Mouse (Mus musculus) liver, embryonic 13.5 days (tissue): ENCODE measurements around the gene Opa1. TPM values are rescaled to one million over a fixed set of nuclear protein-coding genes. Genes with fewer than 3 reads are reported as not detected.

Experiments
- ATAC-seq: fragments of 200-750 bp; cut with Nextera tagmentation; 2 replicates; pipeline ENCODE4 v1.8.0; 2017; ENCODE audit warnings: low read depth, mild to moderate bottlenecking, moderate number of reproducible peaks, moderate library complexity
- DNase-seq: peaks from one replicate; pipeline ENCODE4 v3.0.0; 2022
- H3K27ac ChIP-seq: fragments of 300-500 bp; sonication (generic); 2 replicates; pipeline ENCODE4 v1.5.1; 2015; ENCODE audit warnings: moderate library complexity, mild to moderate bottlenecking, inconsistent platforms
- H3K27me3 ChIP-seq: fragments of 300-500 bp; sonication (generic); 2 replicates; pipeline ENCODE4 v1.6.1; 2015; ENCODE audit warnings: mild to moderate bottlenecking, inconsistent platforms
- H3K36me3 ChIP-seq: fragments of 300-500 bp; sonication (generic); 2 replicates; pipeline ENCODE4 v1.6.1; 2015; ENCODE audit warnings: mild to moderate bottlenecking, inconsistent platforms
- H3K4me1 ChIP-seq: fragments of 300-500 bp; sonication (generic); replicated peaks from 2 replicates; pipeline ENCODE4 v1.6.1; 2015; ENCODE audit warnings: inconsistent platforms
- H3K4me2 ChIP-seq: fragments of 300-500 bp; sonication (generic); 2 replicates; pipeline ENCODE4 v1.6.1; 2015; ENCODE audit warnings: inconsistent platforms, mild to moderate bottlenecking, moderate library complexity
- H3K4me3 ChIP-seq: fragments of 300-500 bp; sonication (generic); replicated peaks from 2 replicates; pipeline ENCODE4 v1.5.1; 2015; ENCODE audit warnings: mild to moderate bottlenecking, inconsistent platforms
- H3K9ac ChIP-seq: fragments of 300-500 bp; sonication (generic); 2 replicates; pipeline ENCODE4 v1.6.1; 2015; ENCODE audit warnings: mild to moderate bottlenecking, inconsistent platforms
- H3K9me3 ChIP-seq: fragments of 300-500 bp; sonication (generic); replicated peaks from 2 replicates; pipeline ENCODE4 v1.6.1; 2016; ENCODE audit warnings: inconsistent platforms
- WGBS: fragments of 180-500 bp; shearing (Covaris S2); methylation state at CpG from one replicate; pipeline ENCODE4 v1.1.7; 2015; ENCODE audit not compliant: insufficient replicate concordance; 5-methylcytosine and 5-hydroxymethylcytosine counted together
- polyA plus RNA-seq: library from polyadenylated mRNA; unstranded; fragments of >200 nt; fragmentation: Nextera tagmentation; extraction: Ambion mirVana; gene quantifications from 2 replicates; pipeline ENCODE4 v1.2.1, GENCODE M21; 2015

Opa1 gene
- polyA plus RNA-seq, 1 experiment from 2014 or later: 22.3 TPM

DNA sequence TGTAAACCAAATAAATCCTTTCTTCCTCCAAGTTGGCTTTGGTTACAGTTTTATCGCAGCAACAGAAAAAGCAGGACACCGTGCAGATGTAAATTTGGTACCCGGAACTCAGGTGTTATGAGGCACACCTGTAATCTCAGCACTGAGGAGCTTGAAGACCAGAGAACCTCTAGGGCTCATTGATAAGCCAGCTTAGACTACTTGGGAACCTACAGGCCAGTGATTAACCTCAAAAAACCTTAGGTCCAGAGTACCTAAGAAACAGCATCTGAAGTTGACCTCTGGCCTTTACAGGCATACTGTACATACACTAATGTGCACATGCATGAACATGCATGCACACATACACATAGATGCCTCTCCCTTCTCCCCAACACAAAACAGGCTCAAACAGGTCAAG, 94.1 kb downstream of the Opa1 start:
- no peaks in the 10 kb centered on the region for H3K36me3 ChIP-seq
- DNase-seq (no peak), ATAC-seq (no peak)
- H3K4me1 ChIP-seq: no peaks in the 10 kb centered on the region
- WGBS: 77% methylated on average over 3 of the region's 3 CpGs
- no peak overlapping the region for H3K4me3 ChIP-seq
- no peaks in the 10 kb centered on the region for H3K9me3 ChIP-seq
- no peaks in the 10 kb centered on the region for H3K27me3 ChIP-seq
- H3K4me2 ChIP-seq: no peak overlapping the region
- no peak overlapping the region for H3K27ac ChIP-seq
- H3K9ac ChIP-seq: no peak overlapping the region

DNA sequence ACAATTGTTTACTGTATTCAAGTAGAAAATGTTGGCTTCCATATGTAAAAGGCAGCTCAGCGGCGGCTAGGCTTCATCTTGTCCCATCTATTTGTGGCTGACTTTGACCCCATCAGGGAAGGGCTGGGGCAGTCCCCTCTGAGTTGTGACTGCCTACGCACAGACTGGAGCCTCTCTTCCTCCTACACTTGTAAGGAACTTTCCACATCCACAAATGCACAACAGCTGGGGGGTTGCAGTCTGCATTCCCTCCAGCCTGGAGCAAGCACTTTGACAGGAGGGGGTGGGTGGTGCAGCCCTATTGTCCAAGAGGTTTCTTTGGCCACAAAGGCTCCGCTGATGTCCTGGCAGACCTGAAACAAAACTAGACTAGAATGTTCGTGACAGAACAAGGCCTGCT, 100.5 kb downstream of the Opa1 start:
- Histone ChIP-seq H3K4me3 (no peak overlapping the region), H3K4me1 (0 out of 2 replicates have a peak, but pooled peaks cover 2% of the 10 kb centered on the region), H3K9ac (no peak overlapping the region), H3K36me3 (no peaks in the 10 kb centered on the region), H3K27me3 (no peaks in the 10 kb centered on the region), H3K4me2 (no peak overlapping the region), H3K27ac (no peak overlapping the region), H3K9me3 (no peaks in the 10 kb centered on the region)
- 68% methylated on average over 5 of the region's 5 CpGs for WGBS
- DNase-seq (no peak), ATAC-seq (no peak)

DNA sequence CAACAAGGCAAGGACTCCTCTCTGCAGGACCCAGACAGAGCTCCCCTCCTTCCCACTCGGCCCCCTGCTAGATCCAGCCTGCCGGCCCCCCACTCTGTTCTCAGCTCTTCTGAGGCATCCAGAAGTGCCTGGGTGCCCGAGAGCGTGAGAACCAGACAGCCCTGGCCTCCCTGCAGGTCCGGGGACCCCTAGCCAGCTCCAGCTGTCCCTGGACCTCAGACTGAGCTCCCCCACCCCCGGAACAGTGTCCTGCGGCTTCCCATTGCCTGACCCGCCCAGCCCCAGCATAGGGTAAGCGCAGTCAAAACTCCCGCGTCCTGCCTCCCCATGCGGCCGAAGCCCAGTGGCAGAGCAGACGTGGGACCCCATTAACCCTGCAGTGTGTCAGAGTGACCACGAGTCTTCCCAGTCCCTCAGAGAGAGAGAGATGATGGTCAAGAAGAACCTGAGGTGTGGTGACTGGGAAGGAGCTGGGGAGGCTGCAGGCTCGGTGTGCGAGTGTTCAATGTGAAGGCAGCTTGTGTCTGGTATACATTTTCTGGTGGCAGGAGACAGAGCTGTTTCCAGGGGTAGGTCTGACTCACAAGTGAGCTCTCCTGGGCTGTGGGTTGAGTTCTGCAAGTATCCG, 101.5 kb downstream of the Opa1 start:
- H3K4me2 ChIP-seq: no peak overlapping the region
- no peak overlapping the region for H3K27ac ChIP-seq
- no peaks in the 10 kb centered on the region for H3K27me3 ChIP-seq
- whole genome bisulfite sequencing: 69% methylated on average over 18 of the region's 18 CpGs
- 0 out of 2 replicates have a peak, but pooled peaks cover 2% of the 10 kb centered on the region for H3K4me1 ChIP-seq
- H3K9ac ChIP-seq: no peak overlapping the region
- DNase-seq: no peak
- no peak overlapping the region for H3K4me3 ChIP-seq
- no peaks in the 10 kb centered on the region for H3K9me3 ChIP-seq
- H3K36me3 ChIP-seq: no peaks in the 10 kb centered on the region
- ATAC-seq: no peak

DNA sequence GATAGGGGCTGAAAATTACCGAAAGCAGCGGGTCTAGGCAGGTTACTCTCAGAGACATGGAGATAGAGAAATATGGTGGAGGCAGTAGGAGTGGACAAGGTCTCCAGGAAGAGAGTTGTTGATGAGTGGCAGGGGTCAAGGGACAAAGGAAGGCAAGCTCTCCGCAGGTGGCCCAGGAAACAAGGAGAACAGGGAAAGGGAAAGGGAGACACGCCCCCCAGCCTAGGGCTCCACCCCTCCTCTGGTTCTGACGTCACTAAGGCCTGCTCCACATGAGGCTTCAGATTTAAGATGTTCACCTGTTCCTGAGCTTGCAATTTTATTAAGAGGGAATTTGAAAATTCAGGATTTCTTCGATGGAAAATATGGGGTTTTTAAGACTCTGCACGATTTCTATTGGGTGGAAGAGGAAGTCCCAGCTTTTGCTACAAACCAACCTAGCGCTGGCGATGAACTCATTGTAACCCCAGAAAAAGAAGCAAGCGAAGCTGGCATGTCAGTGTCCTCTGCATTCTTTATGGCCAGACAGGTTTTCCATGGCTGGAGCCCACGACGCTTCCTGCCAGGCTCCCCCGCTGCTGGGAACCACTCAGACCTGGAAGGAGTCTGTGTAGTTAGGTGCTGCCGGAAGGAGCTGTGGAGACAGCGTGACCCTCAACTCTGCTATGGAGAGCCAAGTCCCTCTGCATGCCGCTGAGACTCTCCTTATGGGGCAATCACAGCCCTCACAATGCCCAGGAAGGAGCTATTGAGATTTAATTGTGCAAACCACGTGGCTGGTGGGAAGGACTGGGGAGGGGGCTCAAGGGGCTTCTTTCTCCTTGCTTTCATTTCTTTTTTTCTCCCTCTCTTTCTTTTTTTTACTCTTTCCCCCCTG, 103.7 kb downstream of the Opa1 start:
- 36% methylated on average over 17 of the region's 17 CpGs for WGBS
- no peak for ATAC-seq
- Histone ChIP-seq H3K4me2 (no peak overlapping the region), H3K4me1 (0 out of 2 replicates have a peak, but pooled peaks cover 2% of the 10 kb centered on the region), H3K9ac (no peak overlapping the region), H3K36me3 (no peaks in the 10 kb centered on the region), H3K27me3 (no peaks in the 10 kb centered on the region), H3K9me3 (no peaks in the 10 kb centered on the region), H3K27ac (no peak overlapping the region), H3K4me3 (no peak overlapping the region)
- DNase-seq: no peak

DNA sequence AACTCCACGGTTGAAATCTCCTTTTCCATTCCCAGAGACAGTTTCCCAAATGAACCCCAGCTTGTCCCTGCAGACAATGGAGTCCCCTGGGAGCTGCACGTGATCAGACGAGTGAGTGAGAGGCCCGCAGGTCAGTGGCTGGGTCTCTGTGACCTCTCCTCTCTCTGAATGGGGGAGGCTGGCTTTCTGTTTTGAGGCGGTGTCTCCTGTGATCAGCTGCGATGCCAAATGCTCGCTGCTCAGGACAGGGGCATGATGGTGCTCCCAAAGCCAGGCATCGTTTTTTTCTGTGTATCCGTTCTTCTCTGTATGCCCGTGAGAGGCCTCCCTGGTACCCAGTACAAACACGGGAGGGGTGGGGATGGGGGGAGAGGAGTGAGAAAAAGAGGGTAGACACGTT, 104.4 kb downstream of the Opa1 start:
- 37% methylated on average over 12 of the region's 12 CpGs for WGBS
- Histone ChIP-seq H3K36me3 (no peaks in the 10 kb centered on the region), H3K9ac (no peak overlapping the region), H3K27me3 (no peaks in the 10 kb centered on the region), H3K4me1 (0 out of 2 replicates have a peak, but pooled peaks cover 2% of the 10 kb centered on the region), H3K4me3 (no peak overlapping the region), H3K27ac (no peak overlapping the region), H3K4me2 (no peak overlapping the region), H3K9me3 (no peaks in the 10 kb centered on the region)
- DNase-seq (no peak), ATAC-seq (no peak)

DNA sequence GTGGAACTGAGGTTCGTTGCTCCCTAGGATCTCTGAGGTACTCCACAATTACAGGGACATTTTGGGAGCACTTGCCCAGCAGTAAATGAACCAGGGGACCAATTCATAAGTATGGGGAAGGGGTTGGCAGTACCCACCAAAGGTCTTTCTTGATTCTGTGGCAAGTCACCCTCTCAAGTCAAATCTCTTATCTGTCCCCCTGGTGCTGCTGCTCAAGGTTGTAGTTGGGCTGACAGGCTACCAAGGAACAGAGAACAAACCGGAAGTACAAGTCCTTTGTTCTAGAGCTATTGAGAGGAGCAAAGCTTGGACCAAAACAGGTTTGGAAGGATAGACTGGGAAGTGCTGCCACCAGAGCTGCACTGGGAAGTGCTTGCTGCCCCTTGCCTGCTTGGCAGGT, 105.0 kb downstream of the Opa1 start:
- Histone ChIP-seq H3K9ac (no peak overlapping the region), H3K4me2 (no peak overlapping the region), H3K4me3 (no peak overlapping the region), H3K4me1 (0 out of 2 replicates have a peak, but pooled peaks cover 2% of the 10 kb centered on the region), H3K9me3 (no peaks in the 10 kb centered on the region), H3K27me3 (no peaks in the 10 kb centered on the region), H3K36me3 (no peaks in the 10 kb centered on the region), H3K27ac (no peak overlapping the region)
- ATAC-seq: no peak
- no peak for DNase-seq
- 45% methylated on average over 2 of the region's 2 CpGs for WGBS

DNA sequence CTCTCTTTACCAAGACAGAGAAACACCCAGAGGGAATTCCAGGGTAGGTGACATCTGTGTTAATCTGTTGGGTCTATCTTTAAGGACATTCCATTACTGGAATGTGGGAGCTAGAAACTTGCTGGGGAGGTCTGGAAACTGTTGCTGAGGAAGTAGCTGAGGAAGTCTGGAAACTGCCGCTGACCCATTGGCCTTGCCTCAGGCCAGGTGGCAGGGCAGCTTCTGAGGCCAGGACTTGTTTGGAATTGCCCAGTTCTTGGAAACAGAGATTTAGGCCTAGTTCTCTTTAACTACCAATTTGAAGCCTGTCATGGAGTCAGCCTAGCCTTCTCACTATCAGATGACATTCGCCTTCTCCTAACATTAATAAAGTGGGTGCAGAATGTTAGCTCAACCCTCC, 105.5 kb downstream of the Opa1 start:
- no peak overlapping the region for H3K9ac ChIP-seq
- ATAC-seq (no peak), DNase-seq (no peak)
- no peak overlapping the region for H3K27ac ChIP-seq
- no peak overlapping the region for H3K4me2 ChIP-seq
- no peaks in the 10 kb centered on the region for H3K36me3 ChIP-seq
- no peak overlapping the region for H3K4me3 ChIP-seq
- WGBS: 70% methylated on average over 2 of the region's 2 CpGs
- 0 out of 2 replicates have a peak, but pooled peaks cover 2% of the 10 kb centered on the region for H3K4me1 ChIP-seq
- no peaks in the 10 kb centered on the region for H3K9me3 ChIP-seq
- H3K27me3 ChIP-seq: no peaks in the 10 kb centered on the region

DNA sequence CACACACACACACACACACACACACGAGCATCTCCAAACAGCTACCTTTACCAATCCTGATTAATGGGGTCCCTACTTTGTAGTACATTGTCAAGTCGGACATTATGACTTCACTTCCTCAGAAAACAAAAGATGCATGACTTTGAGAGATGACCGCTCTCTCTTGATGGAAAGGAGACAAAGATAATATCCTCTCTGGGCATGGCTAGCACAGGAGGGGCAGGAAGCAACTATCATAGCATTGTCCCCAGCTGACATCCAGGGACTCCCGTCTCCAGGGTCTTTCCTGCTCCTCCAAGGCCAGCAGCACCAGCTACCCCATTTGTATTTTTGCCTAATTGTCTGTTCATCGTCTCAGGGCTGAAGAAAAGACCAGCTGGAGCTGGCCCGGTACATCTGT, 107.0 kb downstream of the Opa1 start:
- WGBS: 44% methylated on average over 6 of the region's 6 CpGs
- H3K36me3 ChIP-seq: no peaks in the 10 kb centered on the region
- ATAC-seq (no peak), DNase-seq (no peak)
- H3K4me1 ChIP-seq: 0 out of 2 replicates have a peak, but pooled peaks cover 2% of the 10 kb centered on the region
- no peak overlapping the region for H3K9ac ChIP-seq
- no peaks in the 10 kb centered on the region for H3K9me3 ChIP-seq
- no peak overlapping the region for H3K4me2 ChIP-seq
- no peak overlapping the region for H3K4me3 ChIP-seq
- no peaks in the 10 kb centered on the region for H3K27me3 ChIP-seq
- no peak overlapping the region for H3K27ac ChIP-seq

DNA sequence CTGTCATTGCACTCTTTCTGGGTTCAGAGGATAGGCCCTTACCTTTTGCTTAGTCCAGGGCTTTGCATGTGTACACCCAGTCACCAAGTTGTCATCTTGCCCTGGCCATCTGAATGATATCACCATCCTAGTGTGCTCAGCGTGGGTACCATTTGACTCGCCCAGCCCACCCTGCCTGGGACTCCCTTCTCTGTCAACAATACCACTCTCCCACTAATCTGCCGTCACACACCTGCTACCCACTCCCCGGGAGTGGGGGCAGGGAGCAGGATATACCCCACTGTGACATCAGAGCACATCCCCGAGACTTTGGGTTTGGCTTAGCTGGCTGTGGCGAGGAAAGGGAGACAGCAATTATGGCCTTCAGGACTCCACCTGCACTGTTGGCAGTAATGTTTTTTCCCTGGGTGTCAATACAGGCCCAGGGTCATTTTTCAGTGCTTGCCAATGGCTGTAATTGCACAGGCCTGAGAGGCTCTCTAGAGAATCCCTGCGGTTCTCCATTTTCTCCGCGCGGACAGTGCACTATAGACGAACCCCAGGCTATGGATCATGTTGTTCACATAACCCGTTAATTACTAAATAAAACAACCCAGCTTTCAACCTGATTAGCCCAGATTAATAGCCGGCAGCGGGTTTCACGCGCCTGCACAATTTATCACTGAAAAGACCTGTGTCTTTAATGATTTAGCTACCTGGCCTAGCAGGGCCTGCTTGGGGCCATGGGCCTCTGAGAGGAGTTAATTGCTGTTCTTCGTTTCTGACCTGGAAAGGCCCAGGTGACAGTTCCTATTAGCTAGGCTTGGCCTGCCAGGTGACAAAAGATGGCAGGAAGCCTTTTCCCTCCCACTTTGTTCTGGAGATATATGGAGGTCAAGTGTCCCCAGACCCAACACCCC, 109.1 kb downstream of the Opa1 start:
- no peak for DNase-seq
- H3K9me3 ChIP-seq: no peaks in the 10 kb centered on the region
- H3K27me3 ChIP-seq: no peaks in the 10 kb centered on the region
- no peak overlapping the region for H3K9ac ChIP-seq
- H3K4me1 ChIP-seq: no peaks in the 10 kb centered on the region; the same call in 1 of the 2 replicates
- WGBS: 75% methylated on average over 17 of the region's 17 CpGs
- ATAC-seq: no peak
- H3K4me3 ChIP-seq: no peak overlapping the region
- H3K4me2 ChIP-seq: no peak overlapping the region
- no peaks in the 10 kb centered on the region for H3K36me3 ChIP-seq
- no peak overlapping the region for H3K27ac ChIP-seq

DNA sequence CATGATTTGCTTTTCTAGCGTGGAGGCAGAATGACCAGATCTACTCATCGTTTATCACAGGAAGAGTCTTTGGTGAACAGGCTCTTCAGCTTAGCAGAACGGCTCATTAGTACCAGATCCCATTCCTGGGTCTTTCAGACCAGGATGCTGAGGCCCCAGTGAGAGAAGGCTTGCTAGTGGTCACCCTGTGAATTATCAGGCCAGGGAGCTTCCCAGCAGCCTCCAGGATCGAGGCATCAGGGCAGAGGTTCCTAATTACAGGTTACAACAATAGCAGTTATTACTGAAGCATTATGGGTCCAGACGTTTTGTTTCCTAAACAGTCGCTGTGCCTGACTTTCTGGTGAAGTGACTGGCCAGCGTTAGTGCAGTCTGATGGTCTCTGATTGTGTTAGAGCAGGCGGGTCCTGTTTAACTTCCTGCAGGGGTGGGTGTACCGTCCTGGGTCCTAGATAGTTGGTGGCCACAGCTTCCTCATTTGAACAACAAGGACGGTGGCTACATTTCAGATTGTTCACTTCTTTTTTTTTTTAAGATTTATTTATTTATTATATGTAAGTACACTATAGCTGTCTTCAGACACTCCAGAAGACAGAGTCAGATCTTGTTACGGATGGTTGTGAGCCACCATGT, 110.2 kb downstream of the Opa1 start:
- H3K27ac ChIP-seq: no peak overlapping the region
- no peaks in the 10 kb centered on the region for H3K36me3 ChIP-seq
- H3K9me3 ChIP-seq: no peaks in the 10 kb centered on the region
- no peak overlapping the region for H3K4me2 ChIP-seq
- 0 out of 2 replicates have a peak, but pooled peaks cover under 1% of the 10 kb centered on the region for H3K27me3 ChIP-seq
- ATAC-seq (no peak), DNase-seq (no peak)
- WGBS: 25% methylated on average over 11 of the region's 11 CpGs
- no peak overlapping the region for H3K4me3 ChIP-seq
- no peak overlapping the region for H3K9ac ChIP-seq
- H3K4me1 ChIP-seq: no peaks in the 10 kb centered on the region; the same call in 1 of the 2 replicates
